ENCODE assay signal across 12 mouse cellular contexts in genomic region chr8:119277047-119277451, GRCm38 (mm10).
A peak's percentile ranks its signal among the peaks of the same experiment; 100 is the strongest.
DNase-seq lines count a peak whose midpoint lies in the region; ATAC-seq lines count a peak whose summit lies in the region.
"Had no signal": no experiment of that assay in that cellular context is flagged by ENCODE, and none has a peak within 500 bp of the region (broad histone marks: within the 10 kb centered on the region; RNA-seq: fewer than 3 reads in every experiment).

No protein-coding gene starts in this region.

- no peaks in the 10 kb centered on the region for H3K9me3 ChIP-seq in heart, embryonic 10.5 days
- no peaks in the 10 kb centered on the region for H3K9me3 ChIP-seq in stomach, embryonic 16.5 days (replicated peaks; ENCODE audit: control insufficient read depth, low read length)
- no peaks in the 10 kb centered on the region for H3K9me3 ChIP-seq in midbrain, embryonic 10.5 days (replicated peaks)
- H3K9me3 ChIP-seq in intestine, embryonic 15.5 days, result no peaks in the 10 kb centered on the region

- DNase-seq in gastrocnemius, postnatal 25 days, result peak; percentile 62
- DNase-seq in gastrocnemius, postnatal 10 days, result no peak
- DNase-seq in heart, embryonic 10.5 days (ENCODE audit: low spot score), result peak; percentile 79
- DNase-seq in lung, adult 18-20 months, result peak; percentile 15 to 34
- DNase-seq in midbrain, embryonic 10.5 days (ENCODE audit: low spot score), result no peak
- DNase-seq: cerebellum, postnatal 10 days; kidney, postnatal 25 days; liver, embryonic 13.5 days; thymus, adult 18-20 months had no signal

- H3K4me2 ChIP-seq in stomach, embryonic 16.5 days (ENCODE audit: low read depth, low read length), result no peak overlapping the region
- H3K4me2 ChIP-seq in intestine, embryonic 15.5 days (replicated peaks), result no peak overlapping the region
- H3K4me2 ChIP-seq: liver, embryonic 13.5 days had no signal

- peak overlapping the region; percentile 85 for H3K27ac ChIP-seq in heart, embryonic 10.5 days
- no peak overlapping the region for H3K27ac ChIP-seq in stomach, embryonic 16.5 days (ENCODE audit: low read length)
- no peak overlapping the region for H3K27ac ChIP-seq in midbrain, embryonic 10.5 days (replicated peaks)
- H3K27ac ChIP-seq in intestine, embryonic 15.5 days, result no peak overlapping the region
- H3K27ac ChIP-seq: liver, embryonic 13.5 days had no signal

- WGBS in heart, embryonic 10.5 days, result 38% methylated on average over 3 of the region's 3 CpGs
- 33% methylated on average over 3 of the region's 3 CpGs for WGBS in stomach, embryonic 16.5 days
- 89% methylated on average over 3 of the region's 3 CpGs for WGBS in midbrain, embryonic 10.5 days
- WGBS in intestine, embryonic 15.5 days, result 37% methylated on average over 3 of the region's 3 CpGs

- H3K36me3 ChIP-seq in heart, embryonic 10.5 days, result no peaks in the 10 kb centered on the region
- no peaks in the 10 kb centered on the region for H3K36me3 ChIP-seq in stomach, embryonic 16.5 days (ENCODE audit: control insufficient read depth, insufficient read depth, low read length)
- no peaks in the 10 kb centered on the region for H3K36me3 ChIP-seq in midbrain, embryonic 10.5 days
- no peaks in the 10 kb centered on the region for H3K36me3 ChIP-seq in intestine, embryonic 15.5 days
- H3K36me3 ChIP-seq: liver, embryonic 13.5 days had no signal

- no peaks in the 10 kb centered on the region for H3K27me3 ChIP-seq in heart, embryonic 10.5 days (ENCODE audit: insufficient read depth, poor library complexity, severe bottlenecking)
- H3K27me3 ChIP-seq in stomach, embryonic 16.5 days (ENCODE audit: control insufficient read depth, insufficient read depth, low read length), result no peaks in the 10 kb centered on the region
- no peaks in the 10 kb centered on the region for H3K27me3 ChIP-seq in midbrain, embryonic 10.5 days (ENCODE audit: low read depth, poor library complexity, severe bottlenecking)
- H3K27me3 ChIP-seq in intestine, embryonic 15.5 days (replicated peaks), result no peaks in the 10 kb centered on the region
- H3K27me3 ChIP-seq: liver, embryonic 13.5 days; Patski had no signal

- H3K4me3 ChIP-seq in heart, embryonic 10.5 days, result peak overlapping the region; percentile 31
- no peak overlapping the region for H3K4me3 ChIP-seq in stomach, embryonic 16.5 days (replicated peaks; ENCODE audit: low read length)
- H3K4me3 ChIP-seq in midbrain, embryonic 10.5 days, result no peak overlapping the region
- no peak overlapping the region for H3K4me3 ChIP-seq in intestine, embryonic 15.5 days (replicated peaks)
- H3K4me3 ChIP-seq: liver, embryonic 13.5 days had no signal

- peaks cover 30% of the 10 kb centered on the region for H3K4me1 ChIP-seq in heart, embryonic 10.5 days
- H3K4me1 ChIP-seq in stomach, embryonic 16.5 days (ENCODE audit: control insufficient read depth, insufficient read depth, low read length), result no peaks in the 10 kb centered on the region
- H3K4me1 ChIP-seq in midbrain, embryonic 10.5 days, result peaks cover 6% of the 10 kb centered on the region; the same call in 1 of the 2 replicates
- no peaks in the 10 kb centered on the region for H3K4me1 ChIP-seq in intestine, embryonic 15.5 days (replicated peaks)
- H3K4me1 ChIP-seq: liver, embryonic 13.5 days had no signal

- 0 out of 2 replicates have a peak, but pooled peaks have one; percentile 22 for ATAC-seq in stomach, embryonic 16.5 days (ENCODE audit: insufficient read depth, low FRiP score)
- ATAC-seq in intestine, embryonic 15.5 days, result no peak
- ATAC-seq: Patski had no signal

- no peak overlapping the region for H3K9ac ChIP-seq in stomach, embryonic 16.5 days (ENCODE audit: low read length)
- H3K9ac ChIP-seq in intestine, embryonic 15.5 days, result no peak overlapping the region
- H3K9ac ChIP-seq: liver, embryonic 13.5 days had no signal

Comparison
In these comparisons a context has a peak if more than half of its experiments do, and no peak if none do; other contexts are left out.
1. DNase-seq: peak in gastrocnemius, postnatal 25 days (single experiment), heart, embryonic 10.5 days (single experiment) and lung, adult 18-20 months (2 of 2); none in gastrocnemius, postnatal 10 days (single experiment) and midbrain, embryonic 10.5 days (single experiment).